Mouse (Mus musculus) liver, embryonic 13.5 days (tissue): Measurements from ENCODE around the gene Ribc2. TPM values are rescaled to one million over a fixed set of nuclear protein-coding genes. Genes with fewer than 3 reads are reported as not detected.

Experiments
- ATAC-seq: fragments of 200-750 bp; cut with Nextera tagmentation; 2 replicates; pipeline ENCODE4 v1.8.0; 2017; ENCODE audit warnings: low read depth, mild to moderate bottlenecking, moderate number of reproducible peaks, moderate library complexity
- DNase-seq: peaks from one replicate; pipeline ENCODE4 v3.0.0; 2022
- H3K27ac ChIP-seq: fragments of 300-500 bp; sonication (generic); 2 replicates; pipeline ENCODE4 v1.5.1; 2015; ENCODE audit warnings: moderate library complexity, mild to moderate bottlenecking, inconsistent platforms
- H3K27me3 ChIP-seq: fragments of 300-500 bp; sonication (generic); 2 replicates; pipeline ENCODE4 v1.6.1; 2015; ENCODE audit warnings: mild to moderate bottlenecking, inconsistent platforms
- H3K36me3 ChIP-seq: fragments of 300-500 bp; sonication (generic); 2 replicates; pipeline ENCODE4 v1.6.1; 2015; ENCODE audit warnings: mild to moderate bottlenecking, inconsistent platforms
- H3K4me1 ChIP-seq: fragments of 300-500 bp; sonication (generic); replicated peaks from 2 replicates; pipeline ENCODE4 v1.6.1; 2015; ENCODE audit warnings: inconsistent platforms
- H3K4me2 ChIP-seq: fragments of 300-500 bp; sonication (generic); 2 replicates; pipeline ENCODE4 v1.6.1; 2015; ENCODE audit warnings: inconsistent platforms, mild to moderate bottlenecking, moderate library complexity
- H3K4me3 ChIP-seq: fragments of 300-500 bp; sonication (generic); replicated peaks from 2 replicates; pipeline ENCODE4 v1.5.1; 2015; ENCODE audit warnings: mild to moderate bottlenecking, inconsistent platforms
- H3K9ac ChIP-seq: fragments of 300-500 bp; sonication (generic); 2 replicates; pipeline ENCODE4 v1.6.1; 2015; ENCODE audit warnings: mild to moderate bottlenecking, inconsistent platforms
- H3K9me3 ChIP-seq: fragments of 300-500 bp; sonication (generic); replicated peaks from 2 replicates; pipeline ENCODE4 v1.6.1; 2016; ENCODE audit warnings: inconsistent platforms
- WGBS: fragments of 180-500 bp; shearing (Covaris S2); methylation state at CpG from one replicate; pipeline ENCODE4 v1.1.7; 2015; ENCODE audit not compliant: insufficient replicate concordance; 5-methylcytosine and 5-hydroxymethylcytosine counted together
- polyA plus RNA-seq: library from polyadenylated mRNA; unstranded; fragments of >200 nt; fragmentation: Nextera tagmentation; extraction: Ambion mirVana; gene quantifications from 2 replicates; pipeline ENCODE4 v1.2.1, GENCODE M21; 2015

Gene Ribc2
- polyA plus RNA-seq, 1 experiment from 2014 or later = not detected

DNA sequence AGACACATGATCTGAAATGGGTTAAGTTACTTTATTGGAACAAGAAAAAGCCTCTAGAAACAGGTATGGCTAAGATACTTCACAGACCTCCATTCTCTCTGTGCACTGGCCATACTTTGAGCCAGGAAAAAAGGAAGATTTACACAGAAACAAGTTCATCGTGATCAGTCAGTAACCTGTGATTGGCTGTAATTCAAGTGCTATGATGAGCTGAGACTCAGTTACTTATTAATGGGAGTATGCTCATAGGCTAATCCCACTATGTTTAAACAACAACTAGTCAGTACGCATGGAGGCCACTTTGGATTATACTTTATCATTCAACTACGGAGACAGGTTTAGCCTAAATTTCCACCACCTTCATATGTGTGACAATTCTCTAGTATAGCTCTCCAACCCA is 22.2 kb downstream of the Ribc2 start:
- Histone ChIP-seq H3K9ac (no peak overlapping the region), H3K27ac (no peak overlapping the region), H3K36me3 (no peaks in the 10 kb centered on the region), H3K4me3 (no peak overlapping the region), H3K9me3 (0 out of 2 replicates have a peak, but pooled peaks cover 4% of the 10 kb centered on the region), H3K27me3 (no peaks in the 10 kb centered on the region), H3K4me2 (no peak overlapping the region), H3K4me1 (no peaks in the 10 kb centered on the region)
- ATAC-seq (no peak), DNase-seq (no peak)
- WGBS = 66% methylated on average over 3 of the region's 3 CpGs

DNA sequence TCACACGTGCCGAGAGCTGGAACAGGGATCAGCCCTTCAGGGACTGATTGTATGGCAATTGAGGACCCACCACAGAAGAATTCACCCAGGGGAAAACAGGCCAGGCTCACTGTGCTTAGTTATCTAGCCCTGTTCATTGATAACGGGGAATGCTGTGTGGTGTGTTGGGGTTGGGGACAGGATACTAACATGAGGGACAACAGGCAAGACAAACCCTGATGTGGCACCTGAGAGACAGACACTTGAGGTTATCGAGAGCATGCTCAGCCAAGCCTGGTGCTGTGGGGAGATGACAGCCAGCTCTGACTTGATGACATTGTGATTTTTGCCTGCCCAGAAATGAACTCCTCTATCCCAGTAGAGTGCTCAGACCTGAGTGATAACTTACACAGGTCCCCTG is 24.3 kb downstream of the Ribc2 start:
- no peak for ATAC-seq
- 44% methylated on average over 4 of the region's 4 CpGs for WGBS

DNA sequence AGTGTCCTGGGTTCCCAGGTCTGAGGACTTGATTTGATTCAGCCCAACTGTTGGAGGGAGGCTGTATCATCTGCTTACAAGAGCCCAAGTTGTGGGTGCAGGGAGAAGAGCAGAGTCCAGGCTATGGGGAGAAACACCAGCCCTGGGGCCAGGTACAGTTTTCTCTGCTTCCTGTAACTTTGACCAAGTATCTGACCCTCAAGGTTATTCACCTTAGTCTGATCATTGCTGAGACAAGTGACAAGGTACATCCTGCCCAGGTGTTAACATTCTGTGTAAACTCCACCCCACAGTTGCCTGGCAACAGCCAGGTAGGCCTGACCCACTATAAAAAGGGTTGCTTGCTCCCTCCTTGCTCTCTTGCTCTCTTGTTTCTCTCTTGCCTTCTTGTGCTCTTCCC is 29.5 kb downstream of the Ribc2 start:
- Histone ChIP-seq H3K36me3 (no peaks in the 10 kb centered on the region), H3K27me3 (no peaks in the 10 kb centered on the region), H3K4me2 (no peak overlapping the region), H3K4me3 (no peak overlapping the region), H3K27ac (no peak overlapping the region), H3K9me3 (0 out of 2 replicates have a peak, but pooled peaks cover 4% of the 10 kb centered on the region), H3K4me1 (no peaks in the 10 kb centered on the region), H3K9ac (no peak overlapping the region)
- no peak for ATAC-seq
- no peak for DNase-seq

More for the DNA sequence above, 24.3 kb downstream of the Ribc2 start:
- H3K4me2 ChIP-seq = no peak overlapping the region
- no peak overlapping the region for H3K9ac ChIP-seq
- H3K9me3 ChIP-seq = 0 out of 2 replicates have a peak, but pooled peaks cover 4% of the 10 kb centered on the region
- no peak overlapping the region for H3K27ac ChIP-seq
- no peaks in the 10 kb centered on the region for H3K36me3 ChIP-seq
- DNase-seq = no peak
- H3K27me3 ChIP-seq = no peaks in the 10 kb centered on the region
- no peaks in the 10 kb centered on the region for H3K4me1 ChIP-seq
- no peak overlapping the region for H3K4me3 ChIP-seq

- H3K36me3 ChIP-seq = no peaks in the 10 kb centered on the region
- 34% methylated on average over 21 of the region's 21 CpGs for WGBS
- no peak for ATAC-seq
- H3K27me3 ChIP-seq = no peaks in the 10 kb centered on the region
- no peaks in the 10 kb centered on the region for H3K4me1 ChIP-seq
- 0 out of 2 replicates have a peak, but pooled peaks cover 1% of the 10 kb centered on the region for H3K9me3 ChIP-seq
- DNase-seq = no peak
- H3K9ac ChIP-seq = no peak overlapping the region
- no peak overlapping the region for H3K4me2 ChIP-seq
- H3K4me3 ChIP-seq = no peak overlapping the region
- no peak overlapping the region for H3K27ac ChIP-seq
These were observed 31.1 kb downstream of the Ribc2 start for GRCm38 (mm10) chr15:85162693-85163663.

- Histone ChIP-seq H3K4me3 (no peak overlapping the region), H3K27ac (no peak overlapping the region), H3K4me2 (no peak overlapping the region), H3K36me3 (no peaks in the 10 kb centered on the region), H3K9me3 (no peaks in the 10 kb centered on the region), H3K27me3 (no peaks in the 10 kb centered on the region), H3K9ac (no peak overlapping the region), H3K4me1 (no peaks in the 10 kb centered on the region)
- WGBS = 35% methylated on average over 11 of the region's 11 CpGs
- ATAC-seq = no peak
- DNase-seq = no peak
These were observed 34.6 kb downstream of the Ribc2 start for GRCm38 (mm10) chr15:85166433-85166933.

GRCm38 (mm10) chr15:85167086-85167679 is 35.3 kb downstream of the Ribc2 start:
- ATAC-seq = no peak
- DNase-seq = no peak
- no peaks in the 10 kb centered on the region for H3K36me3 ChIP-seq
- H3K9me3 ChIP-seq = no peaks in the 10 kb centered on the region
- no peak overlapping the region for H3K4me3 ChIP-seq
- H3K4me1 ChIP-seq = no peaks in the 10 kb centered on the region
- H3K27ac ChIP-seq = no peak overlapping the region
- no peak overlapping the region for H3K4me2 ChIP-seq
- 62% methylated on average over 12 of the region's 12 CpGs for whole genome bisulfite sequencing
- no peak overlapping the region for H3K9ac ChIP-seq
- no peaks in the 10 kb centered on the region for H3K27me3 ChIP-seq

GRCm38 (mm10) chr15:85172054-85172453 is 40.2 kb downstream of the Ribc2 start:
- DNase-seq = no peak
- Histone ChIP-seq H3K4me3 (no peak overlapping the region), H3K27me3 (no peaks in the 10 kb centered on the region), H3K4me1 (no peaks in the 10 kb centered on the region), H3K9ac (no peak overlapping the region), H3K27ac (no peak overlapping the region), H3K4me2 (no peak overlapping the region), H3K9me3 (no peaks in the 10 kb centered on the region), H3K36me3 (no peaks in the 10 kb centered on the region)
- WGBS = 50% methylated on average over 2 of the region's 2 CpGs
- ATAC-seq = no peak

- no peaks in the 10 kb centered on the region for H3K27me3 ChIP-seq
- H3K9me3 ChIP-seq = no peaks in the 10 kb centered on the region
- no peaks in the 10 kb centered on the region for H3K4me1 ChIP-seq
- no peak overlapping the region for H3K4me3 ChIP-seq
- no peak overlapping the region for H3K9ac ChIP-seq
- H3K4me2 ChIP-seq = no peak overlapping the region
- no peak for ATAC-seq
- no peak overlapping the region for H3K27ac ChIP-seq
- WGBS = 69% methylated on average over 8 of the region's 8 CpGs
- H3K36me3 ChIP-seq = no peaks in the 10 kb centered on the region
- no peak for DNase-seq
These were observed 41.5 kb downstream of the Ribc2 start for GRCm38 (mm10) chr15:85173425-85173824.

DNA sequence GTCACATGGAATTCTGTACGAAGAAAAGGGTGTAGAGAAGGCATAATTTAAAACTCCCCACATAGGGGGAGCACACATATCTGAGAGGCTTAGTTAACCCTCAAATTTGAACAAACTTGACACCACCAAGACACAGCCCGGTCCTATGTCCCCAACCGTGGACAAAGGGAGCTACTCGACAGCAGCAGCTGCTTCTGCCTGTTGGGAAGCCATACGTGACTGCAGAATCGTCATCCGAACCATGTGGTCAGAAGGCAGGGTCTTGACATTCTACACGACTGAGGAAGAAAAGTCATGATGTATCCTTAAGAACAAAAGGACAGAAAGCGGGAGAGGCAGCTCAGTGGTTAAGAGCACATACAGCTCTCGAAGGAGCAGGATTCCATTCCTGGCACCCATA is 42.2 kb downstream of the Ribc2 start:
- Histone ChIP-seq H3K27me3 (no peaks in the 10 kb centered on the region), H3K4me2 (no peak overlapping the region), H3K4me3 (no peak overlapping the region), H3K9me3 (no peaks in the 10 kb centered on the region), H3K36me3 (no peaks in the 10 kb centered on the region), H3K27ac (no peak overlapping the region), H3K4me1 (no peaks in the 10 kb centered on the region), H3K9ac (no peak overlapping the region)
- ATAC-seq (no peak), DNase-seq (no peak)
- WGBS = 69% methylated on average over 10 of the region's 10 CpGs

DNA sequence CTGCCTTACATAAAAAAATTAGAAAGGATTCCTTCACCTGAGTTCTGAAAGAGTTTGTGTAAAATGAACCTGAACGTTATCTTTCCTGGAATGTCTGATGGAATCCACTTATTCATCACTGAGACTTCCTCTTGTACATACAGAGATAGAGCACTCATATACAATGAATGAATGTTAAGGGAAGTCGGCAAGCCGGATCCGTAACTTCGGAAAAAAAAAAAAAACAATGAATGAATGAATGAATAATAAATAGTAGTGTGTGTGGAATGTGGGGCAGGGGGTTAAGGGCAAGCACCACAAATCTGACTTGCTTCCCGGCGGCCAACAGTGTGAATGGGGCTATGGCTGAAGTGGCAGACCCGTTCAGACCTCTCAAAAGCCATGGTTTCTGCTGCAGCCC is 45.7 kb downstream of the Ribc2 start:
- no peaks in the 10 kb centered on the region for H3K9me3 ChIP-seq
- DNase-seq (no peak), ATAC-seq (no peak)
- no peak overlapping the region for H3K9ac ChIP-seq
- no peak overlapping the region for H3K4me3 ChIP-seq
- no peak overlapping the region for H3K4me2 ChIP-seq
- H3K27ac ChIP-seq = no peak overlapping the region
- no peaks in the 10 kb centered on the region for H3K36me3 ChIP-seq
- no peaks in the 10 kb centered on the region for H3K4me1 ChIP-seq
- 62% methylated on average over 8 of the region's 8 CpGs for WGBS
- no peaks in the 10 kb centered on the region for H3K27me3 ChIP-seq

GRCm38 (mm10) chr15:85178172-85178571 is 46.3 kb downstream of the Ribc2 start:
- Histone ChIP-seq H3K9me3 (no peaks in the 10 kb centered on the region), H3K4me1 (no peaks in the 10 kb centered on the region), H3K27ac (no peak overlapping the region), H3K4me3 (no peak overlapping the region), H3K4me2 (no peak overlapping the region), H3K36me3 (no peaks in the 10 kb centered on the region), H3K9ac (no peak overlapping the region), H3K27me3 (no peaks in the 10 kb centered on the region)
- no peak for ATAC-seq
- no peak for DNase-seq
- 37% methylated on average over 6 of the region's 6 CpGs for WGBS
